Mouse (Mus musculus) myocyte (in vitro differentiated cells): ENCODE data around the gene Trim50. TPM values are rescaled to one million over a fixed set of nuclear protein-coding genes. Genes with fewer than 3 reads are reported as not detected.

Experiments
- H3K27me3 ChIP-seq: one replicate; pipeline ENCODE4 v1.6.1; 2011; ENCODE audit not compliant: control insufficient read depth, insufficient read depth, insufficient read length
- H3K36me3 ChIP-seq: one replicate; pipeline ENCODE4 v1.6.1; 2011; ENCODE audit not compliant: control insufficient read depth, insufficient read depth
- H3K4me2 ChIP-seq: one replicate; pipeline ENCODE4 v1.6.1; 2011; ENCODE audit warnings: low read depth, control low read depth
- H3K4me3 ChIP-seq: one replicate; pipeline ENCODE4 v1.5.1; 2011; ENCODE audit warnings: mild to moderate bottlenecking, control low read depth, moderate library complexity
- H3K79me2 ChIP-seq: one replicate; pipeline ENCODE4 v1.6.1; 2011; ENCODE audit not compliant: control insufficient read depth, insufficient read depth
- H3ac ChIP-seq: one replicate; pipeline ENCODE4 v1.6.1; 2011; ENCODE audit not compliant: control insufficient read depth, insufficient read length
- CEBPB ChIP-seq: IDR thresholded peaks from 2 replicates; pipeline ENCODE4 v1.6.1; 2011; ENCODE audit warnings: mild to moderate bottlenecking, moderate library complexity; ENCODE audit not compliant: poor library complexity, insufficient read depth, severe bottlenecking
- E2F4 ChIP-seq: IDR thresholded peaks from one replicate; pipeline ENCODE4 v1.6.1; 2011; ENCODE audit warnings: mild to moderate bottlenecking, control low read depth, moderate library complexity; ENCODE audit not compliant: insufficient read depth
- MAX ChIP-seq: IDR thresholded peaks from one replicate; pipeline ENCODE4 v1.6.1; 2011; ENCODE audit warnings: low read depth, mild to moderate bottlenecking, control low read depth
- MYOD1 ChIP-seq, 3 experiments: IDR thresholded peaks; one replicate each; pipeline ENCODE4 v1.6.1; 2011; ENCODE audit warnings: control low read depth in 2 of 3, low read depth in 2 of 3, mild to moderate bottlenecking in 2 of 3, moderate library complexity in 1 of 3; ENCODE audit not compliant: insufficient read length in 2 of 3, control insufficient read depth in 1 of 3
- MYOG ChIP-seq, 3 experiments: IDR thresholded peaks; one replicate each; pipeline ENCODE4 v1.6.1; 2011; ENCODE audit warnings: control low read depth in 2 of 3, low read depth in 2 of 3, mild to moderate bottlenecking in 2 of 3; ENCODE audit not compliant: insufficient read length in 2 of 3, control insufficient read depth in 1 of 3, insufficient read depth in 1 of 3
- POLR2A ChIP-seq: IDR thresholded peaks from one replicate; pipeline ENCODE4 v1.6.1; 2011; ENCODE audit warnings: low read depth, mild to moderate bottlenecking, control low read depth, moderate library complexity; ENCODE audit not compliant: insufficient read length
- POLR2AphosphoS2 ChIP-seq: IDR thresholded peaks from one replicate; pipeline ENCODE4 v1.6.1; 2011; ENCODE audit warnings: low read depth, control low read depth; ENCODE audit not compliant: insufficient read length
- REST ChIP-seq: IDR thresholded peaks from one replicate; pipeline ENCODE4 v1.6.1; 2011; ENCODE audit warnings: mild to moderate bottlenecking, control low read depth, moderate library complexity; ENCODE audit not compliant: insufficient read depth, insufficient read length
- SRF ChIP-seq: IDR thresholded peaks from one replicate; pipeline ENCODE4 v1.6.1; 2011; ENCODE audit warnings: low read depth; ENCODE audit not compliant: control insufficient read depth, insufficient read length
- TCF12 ChIP-seq: IDR thresholded peaks from one replicate; pipeline ENCODE4 v1.6.1; 2011; ENCODE audit warnings: mild to moderate bottlenecking, control low read depth; ENCODE audit not compliant: poor library complexity, insufficient read depth, severe bottlenecking
- TCF3 ChIP-seq: IDR thresholded peaks from one replicate; pipeline ENCODE4 v1.6.1; 2011; ENCODE audit warnings: low read depth, control low read depth; ENCODE audit not compliant: insufficient read length
- USF1 ChIP-seq: IDR thresholded peaks from one replicate; pipeline ENCODE4 v1.6.1; 2011; ENCODE audit warnings: low read depth, mild to moderate bottlenecking, control low read depth, moderate library complexity
- polyA plus RNA-seq: library from polyadenylated mRNA; unstranded; fragments of >200 nt; fragmentation: generic; extraction: Trizol; gene quantifications from one replicate; pipeline ENCODE4 v1.2.1, GENCODE M21; 2012; ENCODE audit warnings: missing spikeins

Gene Trim50
- not detected for polyA plus RNA-seq

DNA sequence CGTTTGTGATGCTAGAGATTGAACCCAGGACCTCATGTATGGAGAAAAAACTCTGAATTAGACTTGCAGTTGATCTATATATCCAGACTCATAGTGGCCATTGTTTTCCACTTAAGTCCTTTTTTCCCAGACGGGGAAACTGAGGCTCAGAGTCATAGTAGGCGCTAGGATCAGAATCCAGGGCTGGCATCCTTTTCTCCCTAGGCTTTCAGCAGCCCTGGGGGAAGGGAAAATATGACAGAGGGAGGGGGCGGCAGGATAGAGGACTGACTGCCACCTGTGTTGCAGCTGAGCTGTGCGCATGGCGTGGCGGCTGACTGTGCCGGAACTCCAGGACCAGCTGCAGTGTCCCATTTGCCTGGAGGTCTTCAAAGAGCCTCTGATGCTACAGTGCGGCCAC, at the start of gene Trim50:
Gene Trim50 (plus strand): TSS at position 301 of the 400 bp plus-strand sequence.
- Histone ChIP-seq H3K27me3 (peaks cover 45% of the 10 kb centered on the region), H3ac (no peak within 1 kb of the TSS), H3K36me3 (no peaks in the 10 kb centered on the region), H3K4me2 (no peak within 1 kb of the TSS), H3K4me3 (no peak within 1 kb of the TSS), H3K79me2 (no peaks in the 10 kb centered on the region)
- TF ChIP-seq CEBPB: no peak
- no peak for TF ChIP-seq SRF
- TF ChIP-seq TCF3: no peak
- no peak for TF ChIP-seq TCF12
- no peak for TF ChIP-seq MYOD1 (IDR thresholded peaks at IDR 0.05; ENCODE audit: control insufficient read depth in 1 of 3, insufficient read length in 2 of 3, low read depth in 2 of 3)
- TF ChIP-seq E2F4: no peak
- TF ChIP-seq POLR2A: no peak
- no peak for TF ChIP-seq USF1
- TF ChIP-seq MAX: no peak
- no peak for TF ChIP-seq MYOG (IDR thresholded peaks at IDR 0.05; ENCODE audit: control insufficient read depth in 1 of 3, insufficient read depth in 1 of 3, insufficient read length in 2 of 3, low read depth in 2 of 3)
- TF ChIP-seq REST: no peak
- TF ChIP-seq POLR2AphosphoS2: no peak

DNA sequence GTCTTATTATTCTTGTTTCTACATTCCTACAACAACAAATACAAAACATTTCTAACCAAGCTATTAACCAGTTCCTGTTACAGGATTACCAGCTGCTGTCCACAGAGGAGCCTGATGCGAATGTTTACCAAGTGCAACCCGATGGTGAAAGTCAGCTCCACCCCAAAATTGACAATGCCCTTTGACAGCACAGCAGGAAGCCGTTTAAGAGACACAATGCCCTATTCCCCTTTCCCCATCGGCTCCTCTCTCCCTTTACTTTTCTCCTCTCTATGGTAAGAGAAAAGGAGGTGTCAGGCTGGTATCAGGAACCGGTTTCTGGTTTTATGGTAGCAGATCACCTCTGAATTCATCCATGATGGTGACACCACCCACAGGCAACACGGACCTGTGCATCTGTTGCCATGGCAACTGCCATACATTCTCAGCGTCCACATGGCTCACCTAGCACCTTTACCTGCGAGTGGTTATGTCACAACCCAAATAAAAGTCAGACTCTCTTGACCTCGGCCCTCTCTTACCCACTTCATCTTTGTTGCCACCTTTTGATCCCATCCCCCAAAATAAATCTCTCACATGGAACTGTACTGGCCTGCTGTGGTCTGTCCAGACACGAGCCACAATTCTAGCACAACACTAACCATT, 46.7 kb upstream of the Trim50 start:
- H3K4me3 ChIP-seq: no peak overlapping the region
- no peak overlapping the region for H3K4me2 ChIP-seq
- H3K27me3 ChIP-seq: peaks cover 51% of the 10 kb centered on the region
- no peak overlapping the region for H3ac ChIP-seq
- H3K79me2 ChIP-seq: no peaks in the 10 kb centered on the region
- H3K36me3 ChIP-seq: no peaks in the 10 kb centered on the region
- no peak for TF ChIP-seq E2F4
- TF ChIP-seq POLR2AphosphoS2: no peak
- TF ChIP-seq MAX: no peak
- no peak for TF ChIP-seq REST
- no peak for TF ChIP-seq CEBPB
- TF ChIP-seq TCF12: no peak
- no peak for TF ChIP-seq TCF3
- TF ChIP-seq POLR2A: no peak
- no peak for TF ChIP-seq MYOD1 (IDR thresholded peaks at IDR 0.05; ENCODE audit: control insufficient read depth in 1 of 3, insufficient read length in 2 of 3, low read depth in 2 of 3)
- no peak for TF ChIP-seq SRF
- TF ChIP-seq MYOG (IDR thresholded peaks at IDR 0.05; ENCODE audit: control insufficient read depth in 1 of 3, insufficient read depth in 1 of 3, insufficient read length in 2 of 3, low read depth in 2 of 3): no peak
- no peak for TF ChIP-seq USF1

DNA sequence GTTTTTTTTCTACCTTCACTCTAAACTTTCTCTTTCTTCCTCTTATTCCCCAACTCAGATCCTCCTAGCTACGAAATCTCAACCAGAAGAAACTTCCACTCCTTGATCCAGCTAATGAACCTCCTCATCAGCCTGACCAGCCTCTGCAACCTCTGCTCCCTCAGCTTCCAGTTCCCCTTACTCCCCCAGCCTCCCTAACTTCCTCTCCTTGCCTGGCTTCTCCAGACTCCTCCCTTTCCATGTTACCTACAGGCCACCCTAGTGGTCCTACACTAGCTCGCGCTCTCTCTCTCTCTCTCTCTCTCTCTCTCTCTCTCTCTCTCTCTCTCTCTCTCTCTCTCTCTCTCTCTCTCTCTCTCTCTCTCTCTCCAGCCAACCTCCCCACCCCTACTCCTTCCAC, 36.9 kb upstream of the Trim50 start:
- no peak overlapping the region for H3K4me3 ChIP-seq
- H3K27me3 ChIP-seq: peaks cover 53% of the 10 kb centered on the region
- no peak overlapping the region for H3K4me2 ChIP-seq
- H3ac ChIP-seq: no peak overlapping the region
- no peaks in the 10 kb centered on the region for H3K79me2 ChIP-seq
- no peaks in the 10 kb centered on the region for H3K36me3 ChIP-seq
- TF ChIP-seq TCF3 (no peak), POLR2A (no peak), MYOD1 (IDR thresholded peaks at IDR 0.05; ENCODE audit: control insufficient read depth in 1 of 3, insufficient read length in 2 of 3, low read depth in 2 of 3) (no peak), CEBPB (no peak), E2F4 (no peak), POLR2AphosphoS2 (no peak), MYOG (IDR thresholded peaks at IDR 0.05; ENCODE audit: control insufficient read depth in 1 of 3, insufficient read depth in 1 of 3, insufficient read length in 2 of 3, low read depth in 2 of 3) (no peak), SRF (no peak), MAX (no peak), REST (no peak), USF1 (no peak), TCF12 (no peak)

DNA sequence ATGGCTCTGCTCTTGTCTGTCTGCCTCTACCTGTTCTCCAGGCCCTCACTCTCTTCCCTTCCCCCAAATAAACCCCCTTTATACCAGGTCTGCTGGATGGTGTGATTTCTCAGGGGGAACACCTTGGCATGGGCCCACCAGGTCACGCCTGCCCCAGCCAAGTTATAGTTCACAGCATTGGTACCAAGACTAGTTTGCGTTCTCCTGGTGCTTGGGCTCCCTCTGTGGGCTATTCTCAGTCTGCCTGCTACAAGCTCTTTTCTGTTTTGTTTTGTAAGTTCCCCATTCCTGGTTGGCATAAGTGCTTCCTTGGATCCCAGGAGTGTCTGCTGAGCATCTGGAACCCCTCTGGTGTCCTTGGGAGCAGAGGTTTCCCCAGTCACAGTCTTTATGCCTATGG, 33.2 kb upstream of the Trim50 start:
- Histone ChIP-seq H3K4me2 (no peak overlapping the region), H3K4me3 (no peak overlapping the region), H3K79me2 (no peaks in the 10 kb centered on the region), H3ac (no peak overlapping the region), H3K36me3 (no peaks in the 10 kb centered on the region), H3K27me3 (peaks cover 57% of the 10 kb centered on the region)
- TF ChIP-seq TCF12 (no peak), CEBPB (no peak), SRF (no peak), REST (no peak), MYOD1 (IDR thresholded peaks at IDR 0.05; ENCODE audit: control insufficient read depth in 1 of 3, insufficient read length in 2 of 3, low read depth in 2 of 3) (no peak), E2F4 (no peak), POLR2A (no peak), MAX (no peak), USF1 (no peak), MYOG (IDR thresholded peaks at IDR 0.05; ENCODE audit: control insufficient read depth in 1 of 3, insufficient read depth in 1 of 3, insufficient read length in 2 of 3, low read depth in 2 of 3) (no peak)
